15 mouse cellular contexts compared by ENCODE assay signal in genomic region chr7:36476851-36477644, GRCm38 (mm10).
DNase-seq lines count a peak whose midpoint lies in the region; ATAC-seq lines count a peak whose summit lies in the region.
"Had no signal": no experiment of that assay in that cellular context is flagged by ENCODE, and none has a peak within 500 bp of the region (broad histone marks: within the 10 kb centered on the region; RNA-seq: fewer than 3 reads in every experiment).

No protein-coding gene starts in this region.

- no peaks in the 10 kb centered on the region for H3K9me3 ChIP-seq in forebrain, embryonic 12.5 days
- no peaks in the 10 kb centered on the region for H3K9me3 ChIP-seq in midbrain, embryonic 16.5 days (replicated peaks; ENCODE audit: control insufficient read depth, low read length, poor library complexity, severe bottlenecking)
- H3K9me3 ChIP-seq: intestine, embryonic 15.5 days had no signal

- H3K27me3 ChIP-seq in forebrain, embryonic 12.5 days = peaks cover 16% of the 10 kb centered on the region
- no peaks in the 10 kb centered on the region for H3K27me3 ChIP-seq in midbrain, embryonic 16.5 days (ENCODE audit: control insufficient read depth, insufficient read depth, low read depth, low read length)
- H3K27me3 ChIP-seq: intestine, embryonic 15.5 days had no signal

- no peak overlapping the region for H3K4me3 ChIP-seq in forebrain, embryonic 12.5 days (replicated peaks)
- no peak overlapping the region for H3K4me3 ChIP-seq in midbrain, embryonic 16.5 days (ENCODE audit: low read depth, low read length)
- H3K4me3 ChIP-seq: intestine, embryonic 15.5 days; myocyte had no signal

- 33% methylated on average over 22 of the region's 22 CpGs for WGBS in forebrain, embryonic 12.5 days
- 59% methylated on average over 22 of the region's 22 CpGs for WGBS in midbrain, embryonic 16.5 days

- H3K27ac ChIP-seq in forebrain, embryonic 12.5 days = peak overlapping the region; percentile 70
- H3K27ac ChIP-seq in midbrain, embryonic 16.5 days (ENCODE audit: low read length) = no peak overlapping the region
- H3K27ac ChIP-seq: intestine, embryonic 15.5 days; macrophage had no signal

- H3K4me2 ChIP-seq in forebrain, embryonic 12.5 days = peak overlapping the region; percentile 40
- peak overlapping the region; percentile 7; the same call in 1 of the 2 replicates for H3K4me2 ChIP-seq in midbrain, embryonic 16.5 days (ENCODE audit: low read length)
- H3K4me2 ChIP-seq: intestine, embryonic 15.5 days had no signal

- peaks cover 8% of the 10 kb centered on the region; the same call in 1 of the 2 replicates for H3K4me1 ChIP-seq in forebrain, embryonic 12.5 days
- H3K4me1 ChIP-seq in midbrain, embryonic 16.5 days (ENCODE audit: control insufficient read depth, insufficient read depth, low read length) = no peaks in the 10 kb centered on the region
- H3K4me1 ChIP-seq: intestine, embryonic 15.5 days had no signal

- no peaks in the 10 kb centered on the region for H3K36me3 ChIP-seq in forebrain, embryonic 12.5 days (replicated peaks)
- H3K36me3 ChIP-seq in midbrain, embryonic 16.5 days (ENCODE audit: control insufficient read depth, insufficient read depth, low read length) = no peaks in the 10 kb centered on the region
- H3K36me3 ChIP-seq: intestine, embryonic 15.5 days had no signal

- DNase-seq in layer of hippocampus, postnatal 10 days (ENCODE audit: low spot score in 2 of 2) = peak; percentile 21 to 31
- DNase-seq in layer of hippocampus, adult 8-10 months (ENCODE audit: low spot score in 2 of 2) = no peak
- peak; percentile 27 for DNase-seq in brain, adult 2 months (ENCODE audit: low read depth, low spot score)
- no peak for DNase-seq in gastrocnemius, postnatal 25 days
- no peak for DNase-seq in lung, postnatal 14 days
- DNase-seq: cerebellum, postnatal 14 days; left cerebral cortex, postnatal 4 days; liver, postnatal 0 days; right cerebral cortex, postnatal 25 days had no signal

- peak; percentile 81 for ATAC-seq in forebrain, embryonic 12.5 days (ENCODE audit: low FRiP score)
- ATAC-seq in midbrain, embryonic 16.5 days = peak; percentile 75; the same call in 1 of the 2 replicates
- ATAC-seq: activated CD4-positive, CD25-positive, alpha-beta regulatory T cell, adult 4 months; intestine, embryonic 15.5 days; liver, postnatal 0 days had no signal

- no peak overlapping the region for H3K9ac ChIP-seq in forebrain, embryonic 12.5 days
- H3K9ac ChIP-seq in midbrain, embryonic 16.5 days (ENCODE audit: low read depth, low read length) = no peak overlapping the region
- H3K9ac ChIP-seq: intestine, embryonic 15.5 days; liver, postnatal 0 days had no signal

Comparison
In these comparisons a context has a peak if more than half of its experiments do, and no peak if none do; other contexts are left out.
1. DNase-seq: peak in layer of hippocampus, postnatal 10 days (2 of 2) and brain, adult 2 months (single experiment); none in layer of hippocampus, adult 8-10 months (0 of 2), gastrocnemius, postnatal 25 days (single experiment) and lung, postnatal 14 days (single experiment).